19 mouse cellular contexts compared by ENCODE assay signal in the genomic region with DNA sequence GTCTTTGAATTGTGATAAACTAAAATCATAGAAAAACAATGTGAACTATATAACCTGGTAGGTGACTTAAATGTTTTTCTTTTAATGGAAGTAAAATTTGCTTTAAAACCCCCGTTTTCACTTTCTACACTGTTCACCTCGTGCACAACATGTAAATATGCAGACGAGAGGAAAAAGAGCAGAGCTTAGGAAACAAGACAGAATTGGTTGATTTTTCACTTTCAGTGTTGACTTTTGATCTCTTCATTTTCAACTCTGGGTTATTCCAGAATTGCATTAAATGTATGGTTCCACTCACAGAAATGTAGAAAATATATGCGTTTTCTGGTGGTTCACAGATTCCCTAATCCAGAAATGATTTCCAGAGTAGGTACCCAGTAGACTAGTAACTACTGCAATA.
"Had no signal": no experiment of that assay in that cellular context is flagged by ENCODE, and none has a peak within 500 bp of the region (broad histone marks: within the 10 kb centered on the region; RNA-seq: fewer than 3 reads in every experiment).

No protein-coding gene starts in this region.

- H3K27me3 ChIP-seq: kidney, embryonic 15.5 days; limb, embryonic 15.5 days; liver, embryonic 12.5 days; stomach, embryonic 15.5 days had no signal

- DNase-seq: kidney, adult 11 months; kidney, adult 8-10 months; kidney, postnatal 10 days; kidney, postnatal 36 days; left cerebral cortex, postnatal 4 days; lung, adult 2 months; lung, postnatal 14 days; lung, postnatal 4 days; midbrain, embryonic 14.5 days; right cerebral cortex, adult 18-20 months; right cerebral cortex, postnatal 14 days; spleen, adult 18-20 months; thymus, postnatal 25 days had no signal

- H3K9ac ChIP-seq: kidney, embryonic 15.5 days; limb, embryonic 12.5 days; limb, embryonic 15.5 days; stomach, embryonic 15.5 days had no signal

- H3K4me3 ChIP-seq: kidney, embryonic 15.5 days; limb, embryonic 12.5 days; limb, embryonic 15.5 days; liver, embryonic 12.5 days; stomach, embryonic 15.5 days had no signal

- H3K9me3 ChIP-seq: kidney, embryonic 15.5 days; limb, embryonic 12.5 days; limb, embryonic 15.5 days; liver, embryonic 12.5 days; stomach, embryonic 15.5 days had no signal

- H3K27ac ChIP-seq: kidney, embryonic 15.5 days; limb, embryonic 12.5 days; limb, embryonic 15.5 days; stomach, embryonic 15.5 days had no signal

- H3K36me3 ChIP-seq: kidney, embryonic 15.5 days; limb, embryonic 12.5 days; limb, embryonic 15.5 days; stomach, embryonic 15.5 days had no signal

- ATAC-seq: liver, embryonic 12.5 days had no signal

- H3K4me2 ChIP-seq: kidney, embryonic 15.5 days; limb, embryonic 12.5 days; limb, embryonic 15.5 days; midbrain, embryonic 11.5 days; stomach, embryonic 15.5 days had no signal
